Mouse (Mus musculus): ENCODE results near the gene Rps6ka3. TPM values are rescaled to one million over a fixed set of nuclear protein-coding genes. Genes with fewer than 3 reads are reported as not detected.

Gene Rps6ka3
- polyA plus RNA-seq, 1 experiment from 2014 or later = 5.7 TPM

Other genes with a start within 250 kb of the Rps6ka3 start
- 122 and 137 TPM in 2 replicates for gene Eif1ax, start 161.9 kb downstream of the Rps6ka3 start, polyA plus RNA-seq (2016; fragmentation: Nextera tagmentation; extraction: Ambion mirVana)
- 5.9 and 6.7 TPM in 2 replicates for gene Map7d2, start 204.3 kb downstream of the Rps6ka3 start, polyA plus RNA-seq (2016; fragmentation: Nextera tagmentation; extraction: Ambion mirVana)